Mouse (Mus musculus): Measurements from ENCODE around the gene Upk1b. TPM values are rescaled to one million over a fixed set of nuclear protein-coding genes. Genes with fewer than 3 reads are reported as not detected.
A peak's percentile ranks its signal among the peaks of the same experiment; 100 is the strongest.
"Not testable (repeated sequence)": the region's sequence is repeated elsewhere in the genome, so short reads cannot be mapped to it uniquely, and the experiment has no call there.

The Upk1b gene
- 1 to 10 TPM; 1.4 to 3.4 TPM for total RNA-seq (2021)
- long read RNA-seq, experiment 1, partial matches to known transcripts = 0 of 3 reads
- long read RNA-seq, experiment 1, other reads (novel, unspliced or antisense) = 1 of 3 reads
- long read RNA-seq, experiment 2, partial matches to known transcripts = 0 of 5 reads
- long read RNA-seq, experiment 2, other reads (novel, unspliced or antisense) = 3 of 5 reads

DNA sequence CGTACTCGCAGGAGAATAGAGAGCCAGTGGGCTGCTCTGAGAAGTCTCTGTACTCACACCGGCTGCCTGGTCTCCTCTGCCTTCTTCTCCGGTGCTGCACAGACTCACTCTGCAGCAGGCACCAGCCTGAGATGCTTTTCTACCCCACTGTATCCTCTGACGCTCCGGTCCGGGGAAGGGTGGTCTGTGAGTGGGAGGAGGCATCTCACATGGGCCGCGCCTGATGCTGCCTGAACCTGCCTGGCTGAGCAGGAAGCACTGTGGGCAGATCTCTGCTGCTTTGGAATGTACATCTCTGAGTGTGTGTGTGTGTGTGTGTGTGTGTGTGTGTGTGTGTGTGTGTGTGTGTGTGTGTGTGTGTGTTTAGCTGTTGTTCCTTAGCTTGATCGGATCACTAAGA lies at the start of gene Upk1b:
Gene Upk1b (minus strand): TSS at position 238 of the 400 bp plus-strand sequence.
- DNase-seq (ENCODE audit: low spot score in 2 of 2) = no peak

DNA sequence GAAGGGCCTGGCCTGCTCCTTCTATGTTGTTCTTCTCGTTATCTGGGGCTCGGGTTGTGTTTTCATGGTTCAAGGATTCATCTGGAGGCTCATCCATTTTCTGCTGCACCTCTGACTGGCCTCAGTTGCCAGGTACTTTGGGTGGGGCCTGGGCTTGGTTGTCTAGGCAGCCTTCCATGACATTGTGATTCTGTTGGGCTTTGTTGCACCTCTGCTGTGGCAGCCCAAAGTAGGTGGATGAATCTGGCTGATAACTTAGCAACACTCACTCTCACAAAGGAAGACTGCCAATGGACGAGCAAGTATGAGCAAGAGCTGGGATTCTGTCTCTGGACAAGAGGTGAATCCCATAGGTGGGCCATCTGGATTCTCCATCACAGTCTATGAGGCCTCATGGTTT lies 28.5 kb upstream of the Upk1b start, which contains the start of gene 4930435E12Rik:
Gene 4930435E12Rik (minus strand): TSS at position 101 of the 400 bp plus-strand sequence.
- DNase-seq (ENCODE audit: low spot score in 2 of 2) = no peak

DNA sequence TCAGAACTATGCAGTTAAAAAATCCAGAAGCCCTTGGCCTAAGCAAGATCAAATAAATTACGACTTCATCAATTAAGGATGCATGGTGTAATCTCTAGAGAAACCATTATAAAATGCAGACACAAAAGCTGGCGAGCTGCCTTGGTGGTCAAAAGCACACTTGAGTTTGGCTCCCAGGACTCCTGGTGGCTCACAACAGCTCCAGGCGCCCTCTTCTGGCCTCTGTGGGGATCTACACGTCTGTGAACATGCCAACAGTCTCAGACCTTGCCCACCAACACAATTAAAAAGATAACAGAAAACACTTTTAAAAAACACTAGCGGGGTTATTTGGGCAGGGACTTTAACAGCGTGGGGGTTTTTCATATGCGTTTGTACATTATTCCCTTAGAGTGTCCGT lies 12.4 kb upstream of the Upk1b start:
- peak; percentile 45 to 63 for DNase-seq (ENCODE audit: low spot score in 2 of 2)

DNA sequence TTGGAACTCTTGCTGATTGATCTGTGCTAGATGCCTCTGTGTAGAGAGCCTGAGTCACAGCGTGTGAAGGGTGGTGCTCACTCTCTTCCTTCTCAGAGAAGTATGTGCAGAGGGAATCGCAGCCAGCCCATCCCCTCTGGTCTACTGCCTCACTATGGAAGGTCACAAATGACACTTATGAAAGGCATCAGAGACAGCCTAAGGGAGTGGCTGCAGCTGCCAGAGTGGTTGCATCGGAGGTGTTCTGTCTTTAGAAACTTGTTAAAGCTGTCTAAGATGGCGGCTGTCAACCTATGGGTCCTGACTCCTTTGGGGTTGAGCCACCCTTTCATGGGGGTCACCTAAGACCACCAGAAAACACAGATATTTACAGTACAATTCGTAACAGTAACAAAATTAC lies 10.1 kb upstream of the Upk1b start:
- no peak for DNase-seq (ENCODE audit: low spot score in 2 of 2)

DNA sequence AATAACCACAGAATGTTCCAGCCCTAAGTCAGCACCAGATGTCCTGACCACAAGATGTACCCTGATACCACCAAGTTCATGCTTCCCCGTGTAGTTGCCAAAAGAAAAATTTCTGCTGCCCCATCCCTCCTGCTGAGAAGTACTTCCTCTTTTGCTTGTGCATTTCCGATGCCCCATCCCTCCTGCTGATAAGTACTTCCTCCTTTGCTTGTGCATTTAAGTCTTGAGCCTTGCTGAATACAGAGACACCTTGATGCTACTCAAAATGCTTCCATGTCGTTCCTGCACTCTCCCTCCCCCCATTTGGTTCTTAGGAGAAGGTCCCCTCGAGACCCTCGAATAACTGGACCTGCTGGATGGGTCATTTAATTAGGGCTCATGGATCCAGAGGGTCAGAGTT lies 7.7 kb upstream of the Upk1b start:
- not testable (repeated sequence) for DNase-seq (ENCODE audit: low spot score in 2 of 2)

DNA sequence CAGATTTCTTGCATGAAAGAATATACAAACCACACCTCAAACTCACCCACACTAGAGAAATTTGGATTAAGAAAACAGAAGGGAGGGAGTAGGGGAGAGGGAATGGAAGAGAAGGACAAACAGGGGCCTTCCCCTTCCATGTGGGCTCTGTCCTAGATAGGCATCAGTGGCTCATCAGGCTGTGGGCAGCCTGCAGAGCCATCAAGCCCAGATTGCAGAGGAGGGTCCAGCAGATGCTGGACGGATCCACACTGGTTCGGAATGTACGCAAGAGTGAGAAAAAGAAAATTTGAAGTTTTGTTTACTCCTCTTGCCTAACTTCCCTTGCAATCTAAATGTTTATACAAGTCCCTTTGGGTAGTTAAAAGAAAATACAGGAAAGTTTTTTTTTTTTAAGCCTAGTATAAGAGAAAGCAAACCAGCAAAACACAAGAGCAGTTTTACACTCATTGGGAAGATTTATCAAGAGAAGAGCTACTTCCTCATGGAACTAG lies 1.1 kb downstream of the Upk1b start:
- no peak for DNase-seq (ENCODE audit: low spot score in 2 of 2)

DNA sequence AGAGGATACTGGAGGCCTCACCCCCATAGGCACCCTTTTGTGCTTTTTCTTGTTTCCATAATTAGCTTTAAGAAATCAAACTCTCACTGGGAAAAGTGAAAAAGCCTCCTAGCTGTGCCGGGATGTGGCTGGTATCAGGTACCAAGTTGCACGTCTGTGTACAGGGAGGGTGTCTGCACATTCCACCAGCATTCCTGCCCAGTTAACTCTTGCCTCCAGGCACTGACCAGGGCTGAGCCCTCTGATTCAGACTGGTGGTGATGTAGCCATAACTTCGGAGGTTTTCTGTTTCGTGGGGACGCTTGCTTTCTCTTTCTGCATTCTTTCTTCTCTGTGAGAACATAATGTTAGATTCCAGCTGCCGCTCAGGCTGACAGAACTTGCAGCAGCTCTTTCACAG lies 7.0 kb downstream of the Upk1b start:
- no peak for DNase-seq (ENCODE audit: low spot score in 2 of 2)

DNA sequence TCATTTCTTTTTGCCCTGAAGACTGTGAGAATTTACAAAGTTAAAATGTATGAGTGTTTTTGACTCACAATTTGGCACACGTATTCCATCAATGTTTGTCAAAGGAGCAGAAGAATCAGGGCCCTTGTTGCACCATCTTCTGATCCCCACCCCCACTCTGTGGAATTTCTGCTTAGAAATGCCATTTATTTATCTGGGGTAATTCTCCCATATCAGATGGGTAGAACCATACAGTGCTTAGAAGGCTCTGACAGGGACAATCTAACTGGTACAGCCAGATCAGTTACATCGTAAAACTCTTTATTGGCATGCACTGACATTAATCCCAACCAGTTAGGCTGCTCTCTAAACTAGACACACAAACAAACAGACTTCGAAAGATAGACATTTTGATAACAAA lies 10.2 kb downstream of the Upk1b start:
- DNase-seq (ENCODE audit: low spot score in 2 of 2) = no peak

DNA sequence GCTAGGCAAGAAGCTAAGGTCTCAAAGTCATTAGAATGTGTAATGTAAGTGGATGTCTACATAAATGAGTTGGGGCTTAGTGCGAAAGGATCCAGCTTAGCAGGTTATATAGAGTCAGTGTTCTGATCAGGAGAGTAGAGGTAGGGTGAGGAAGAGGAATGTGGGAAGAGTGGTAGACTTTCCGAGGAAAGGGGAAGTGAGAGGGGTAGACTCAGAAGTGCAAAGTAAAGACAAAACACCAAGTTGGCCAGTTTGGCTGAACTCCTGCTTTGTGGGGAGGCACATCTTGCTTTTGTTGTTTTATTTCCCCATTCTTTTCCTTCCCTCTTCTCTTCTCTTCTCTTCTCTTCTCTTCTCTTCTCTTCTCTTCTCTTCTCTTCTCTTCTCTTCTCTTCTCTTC lies 11.1 kb downstream of the Upk1b start:
- DNase-seq (ENCODE audit: low spot score in 2 of 2) = no peak

DNA sequence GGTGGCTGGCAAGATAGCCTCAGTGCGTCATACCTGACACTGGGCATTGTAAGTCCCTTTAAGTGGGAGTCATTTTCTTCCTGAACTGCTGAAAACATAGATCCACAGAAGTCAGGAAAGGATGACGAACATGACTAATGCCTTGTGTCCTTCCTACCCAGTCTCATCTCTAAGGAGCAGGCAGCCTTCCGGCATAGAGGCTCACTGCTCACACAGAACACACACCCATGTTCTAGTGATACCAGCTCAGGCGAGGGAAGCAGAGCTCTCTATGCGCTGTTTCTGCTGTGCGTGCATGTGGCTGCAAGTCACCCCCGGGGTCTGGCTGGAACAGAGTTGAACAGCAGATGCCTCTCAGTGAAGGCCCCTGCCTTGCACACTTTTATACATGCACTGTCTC lies 14.8 kb downstream of the Upk1b start:
- no peak for DNase-seq (ENCODE audit: low spot score in 2 of 2)

DNA sequence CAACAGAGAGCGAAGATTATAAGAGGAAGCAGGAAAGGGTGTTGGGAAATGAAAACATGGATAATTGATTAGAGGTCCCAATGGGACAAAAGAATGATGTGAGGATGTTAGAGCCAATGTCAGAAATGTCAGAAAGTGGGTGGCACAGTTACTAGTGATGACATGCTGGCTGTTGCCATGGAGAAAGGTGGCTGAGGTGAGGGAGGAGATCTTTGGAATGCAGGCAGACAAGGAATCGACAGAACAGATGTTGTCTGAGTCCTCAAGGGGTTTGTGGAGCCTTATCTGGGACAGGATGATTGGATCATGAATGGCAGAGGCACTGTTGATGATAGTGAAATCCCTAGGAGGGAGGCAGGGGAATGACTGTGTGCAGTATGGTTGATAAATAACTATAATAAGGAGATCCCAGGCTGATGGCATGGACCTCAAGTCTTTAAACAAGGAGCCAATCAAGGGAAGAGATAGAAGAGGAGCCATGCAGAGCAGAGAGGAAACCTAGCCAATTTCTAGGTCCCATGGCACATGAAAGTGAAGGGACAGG lies 17.5 kb downstream of the Upk1b start:
- DNase-seq (ENCODE audit: low spot score in 2 of 2) = no peak

DNA sequence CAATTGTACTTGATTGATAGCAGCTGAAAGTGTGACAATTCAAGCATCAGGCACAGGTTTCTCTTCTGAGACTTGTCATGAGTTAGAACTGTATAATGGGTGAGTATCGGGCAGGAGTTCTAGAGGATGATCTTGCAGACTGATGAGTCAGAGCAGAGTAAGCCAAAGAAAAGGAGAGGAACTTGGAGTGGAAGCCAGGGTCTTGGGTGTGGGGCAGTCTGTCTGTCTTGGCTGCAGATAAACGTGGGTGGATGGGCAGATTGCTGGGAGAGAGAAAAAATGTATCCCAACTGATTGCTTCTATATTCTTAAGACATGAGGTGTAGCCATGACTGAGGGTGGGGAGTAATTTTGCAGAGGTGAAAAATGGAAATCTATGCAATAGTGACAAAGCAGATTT lies 18.2 kb downstream of the Upk1b start:
- DNase-seq (ENCODE audit: low spot score in 2 of 2) = no peak

DNA sequence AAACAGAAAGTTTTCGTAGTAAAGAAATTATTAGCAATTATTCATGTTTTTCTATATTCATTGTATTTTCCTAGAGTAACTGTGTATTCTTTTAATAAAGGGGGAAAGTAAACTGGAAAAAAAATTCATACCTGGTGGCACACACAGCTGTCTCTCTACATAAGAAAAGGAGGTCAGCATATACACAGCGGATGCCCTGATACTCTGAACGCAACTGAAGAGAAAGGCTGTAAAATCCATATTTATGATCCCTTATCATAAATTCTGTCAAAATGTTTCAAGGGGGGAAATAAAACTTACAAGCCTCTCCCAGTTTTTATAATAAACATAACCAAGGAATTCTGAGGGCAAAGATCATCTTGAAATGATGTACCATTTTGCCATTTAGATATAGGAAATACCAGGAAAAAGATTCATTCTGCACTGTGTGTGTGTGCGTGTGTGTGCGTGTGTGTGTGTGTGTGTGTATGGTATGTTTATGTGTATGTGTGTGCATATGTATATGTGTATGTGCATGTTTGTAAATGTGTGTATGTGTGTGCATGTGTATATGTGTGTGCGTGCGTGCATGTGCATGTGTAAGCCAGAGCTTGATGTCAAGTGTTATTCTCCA lies 19.1 kb downstream of the Upk1b start:
- DNase-seq (ENCODE audit: low spot score in 2 of 2) = no peak

DNA sequence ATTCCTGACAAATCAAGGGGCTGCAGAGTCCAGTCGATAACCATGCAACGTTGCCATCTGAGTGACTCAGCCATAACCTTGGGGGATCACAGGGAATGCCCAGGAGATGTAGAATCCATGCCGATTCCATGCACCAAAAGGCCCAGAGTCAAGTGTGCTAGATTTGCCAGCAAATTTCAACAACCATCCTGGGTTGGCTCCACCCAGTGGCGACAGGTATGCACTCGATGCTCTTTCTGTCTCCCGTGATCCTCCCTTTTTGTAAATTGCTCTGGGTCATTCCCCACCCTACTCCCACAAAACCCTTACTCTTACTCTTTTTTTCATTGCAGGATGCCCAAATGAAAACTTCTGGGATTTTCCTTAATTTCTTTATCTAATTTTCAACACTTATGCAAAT lies 23.8 kb downstream of the Upk1b start:
- no peak for DNase-seq (ENCODE audit: low spot score in 2 of 2)

DNA sequence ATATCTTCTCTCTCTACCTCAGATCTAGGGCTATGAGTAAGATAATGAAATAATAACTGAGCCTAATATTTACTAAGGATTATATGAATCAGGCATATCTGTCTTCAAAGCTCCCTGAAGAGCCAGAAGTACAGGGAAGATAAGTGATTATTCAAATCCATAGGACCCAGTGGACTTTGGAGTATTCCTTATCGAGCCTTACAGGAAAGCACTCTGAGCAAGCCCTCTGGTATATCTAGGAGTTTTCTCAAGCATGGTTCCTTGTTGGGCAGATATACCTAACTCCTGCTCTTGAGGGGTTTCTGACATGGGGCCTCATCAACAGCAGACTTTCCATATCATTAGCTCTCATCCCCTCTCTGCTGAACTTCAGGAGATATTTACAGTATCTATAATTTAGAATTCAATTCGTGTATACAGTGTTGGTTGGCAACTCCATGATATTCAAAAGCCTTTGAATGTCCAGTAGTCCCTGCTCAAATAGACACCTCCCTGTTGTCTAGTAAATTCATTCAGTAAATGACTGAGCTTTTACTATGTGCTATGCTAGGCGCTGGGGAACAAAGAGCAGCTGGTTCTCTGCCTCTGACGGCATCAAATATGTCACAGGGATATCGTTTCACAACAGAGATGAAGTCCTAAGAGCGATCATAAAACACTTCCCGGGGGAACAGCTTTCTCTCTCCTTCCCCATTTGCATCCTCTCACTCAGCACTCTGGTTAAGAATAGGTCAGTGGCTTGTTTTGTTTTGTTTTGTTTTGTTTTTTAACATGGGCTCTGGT lies 25.0 kb downstream of the Upk1b start:
- DNase-seq (ENCODE audit: low spot score in 2 of 2) = no peak

DNA sequence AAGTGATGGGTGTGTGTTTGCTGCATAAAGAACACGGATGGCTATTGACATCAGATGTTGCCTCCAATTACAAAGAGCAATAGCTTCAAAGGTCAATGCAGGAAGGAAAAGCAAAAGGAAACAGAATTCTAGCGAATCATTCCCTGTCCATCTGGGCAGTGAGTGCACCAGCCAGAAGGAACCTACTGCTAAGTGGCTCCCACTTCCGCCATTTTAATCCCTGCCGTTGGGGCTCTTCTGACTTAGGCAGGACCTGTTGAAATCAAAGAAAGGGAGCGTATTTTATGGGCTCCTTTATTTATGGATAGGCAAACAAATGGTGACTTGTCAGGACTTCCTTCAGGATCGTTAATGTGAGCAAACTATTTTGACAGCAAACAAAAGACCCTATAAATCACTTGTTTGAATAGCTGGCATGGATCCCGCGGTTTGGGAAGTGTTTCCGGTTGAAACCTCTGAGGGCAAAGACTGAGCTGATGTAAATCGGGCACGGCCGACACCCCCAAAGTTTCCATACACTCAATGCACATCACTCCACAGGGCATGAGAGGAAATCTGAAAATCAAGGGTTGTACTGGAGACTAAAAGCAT lies 27.1 kb downstream of the Upk1b start:
- DNase-seq (ENCODE audit: low spot score in 2 of 2) = no peak

DNA sequence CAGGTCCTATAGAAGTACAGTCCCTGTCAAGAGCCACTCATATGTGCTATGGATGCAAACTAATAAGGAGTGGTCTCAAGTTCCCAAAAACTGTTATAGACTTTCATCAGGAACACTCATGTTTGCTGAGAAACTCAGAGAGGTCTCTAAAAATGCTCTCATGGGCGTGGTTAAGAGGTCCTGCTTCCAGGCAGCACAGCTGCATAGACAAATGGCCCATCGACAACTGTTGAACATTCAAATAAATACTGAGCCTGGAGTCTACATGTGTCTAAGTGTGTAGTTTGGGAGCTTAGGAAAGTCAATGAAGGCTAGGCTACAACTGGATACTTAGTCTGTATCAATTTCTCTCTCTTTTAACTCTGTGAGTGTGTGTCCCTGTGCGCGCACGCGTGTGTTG lies 29.0 kb downstream of the Upk1b start:
- DNase-seq (ENCODE audit: low spot score in 2 of 2) = no peak

DNA sequence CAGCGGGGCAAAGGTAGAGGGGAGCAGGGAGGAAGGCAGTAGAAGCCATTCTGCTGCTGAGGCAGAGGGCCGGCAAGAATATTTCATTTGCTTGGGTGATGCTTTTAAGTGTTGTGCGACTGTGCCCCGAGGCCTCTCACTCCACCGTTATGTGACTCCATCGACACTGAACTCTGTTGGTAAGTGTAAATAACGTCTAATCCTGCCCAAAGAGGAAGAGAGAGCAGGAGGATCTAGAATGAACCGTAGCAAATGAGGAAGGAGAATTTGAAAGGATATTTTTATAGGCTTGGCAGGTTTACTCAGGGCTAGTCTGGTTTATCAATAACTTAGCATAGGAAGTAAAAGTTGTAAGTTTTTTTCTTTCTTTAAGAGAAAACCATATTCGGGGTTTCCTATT lies 30.6 kb downstream of the Upk1b start:
- DNase-seq (ENCODE audit: low spot score in 2 of 2) = no peak

DNA sequence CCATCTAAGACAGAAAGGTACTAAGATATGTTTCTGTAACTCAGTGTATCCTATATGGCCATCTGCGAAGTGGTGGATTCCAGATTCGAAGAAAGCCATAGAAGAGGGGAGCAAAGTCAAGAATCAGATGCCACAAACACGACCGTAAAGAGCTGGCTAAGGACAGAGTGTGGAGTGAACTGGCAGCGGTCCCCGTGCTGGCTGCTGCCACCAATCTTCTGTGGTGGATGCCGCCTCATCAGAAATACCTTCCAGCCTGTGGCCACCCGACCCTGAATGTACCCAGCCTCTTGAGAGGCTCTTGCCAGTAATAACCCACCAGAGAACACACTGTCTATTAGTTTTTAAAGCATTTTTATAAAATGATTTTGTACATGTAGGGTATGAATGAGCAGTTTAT lies 31.7 kb downstream of the Upk1b start:
- DNase-seq (ENCODE audit: low spot score in 2 of 2) = no peak

DNA sequence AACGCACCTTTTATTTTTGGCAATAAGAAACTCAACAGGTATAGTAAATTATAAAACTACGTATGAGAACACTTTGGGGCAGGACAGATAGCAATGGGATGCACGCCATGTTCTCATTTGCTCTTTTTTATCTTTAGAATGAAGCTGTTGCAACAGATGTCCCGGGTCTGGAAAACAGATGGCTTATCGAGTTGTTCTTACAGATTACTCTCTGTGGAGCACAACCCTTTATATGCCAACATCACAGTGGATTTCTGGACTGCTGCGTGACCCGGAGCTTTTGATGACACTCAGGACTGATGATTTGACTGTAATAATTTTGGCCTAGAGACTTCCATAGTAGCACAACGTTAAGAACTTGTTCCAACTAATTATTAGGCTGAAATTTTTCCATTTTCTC lies 32.4 kb downstream of the Upk1b start:
- DNase-seq (ENCODE audit: low spot score in 2 of 2) = no peak

DNA sequence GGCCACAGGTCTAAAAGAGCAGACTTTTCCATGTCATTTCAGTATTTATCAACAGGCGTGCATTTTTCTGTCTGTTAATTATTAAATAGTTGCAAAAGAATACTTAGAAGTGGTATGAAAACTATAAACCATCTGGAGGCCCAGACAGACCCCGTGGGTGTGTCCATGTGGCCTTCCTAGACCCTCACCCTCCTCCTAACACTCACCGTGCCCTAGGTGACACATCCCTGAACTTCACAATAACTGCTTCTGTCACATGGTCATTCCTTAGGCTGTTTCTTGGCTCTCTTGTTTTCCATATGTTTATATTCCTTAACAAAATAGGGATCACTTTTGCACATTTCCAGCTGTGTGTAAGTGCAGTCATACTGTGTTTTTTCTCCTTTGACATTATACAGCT lies 33.5 kb downstream of the Upk1b start:
- DNase-seq (ENCODE audit: low spot score in 2 of 2) = no peak

DNA sequence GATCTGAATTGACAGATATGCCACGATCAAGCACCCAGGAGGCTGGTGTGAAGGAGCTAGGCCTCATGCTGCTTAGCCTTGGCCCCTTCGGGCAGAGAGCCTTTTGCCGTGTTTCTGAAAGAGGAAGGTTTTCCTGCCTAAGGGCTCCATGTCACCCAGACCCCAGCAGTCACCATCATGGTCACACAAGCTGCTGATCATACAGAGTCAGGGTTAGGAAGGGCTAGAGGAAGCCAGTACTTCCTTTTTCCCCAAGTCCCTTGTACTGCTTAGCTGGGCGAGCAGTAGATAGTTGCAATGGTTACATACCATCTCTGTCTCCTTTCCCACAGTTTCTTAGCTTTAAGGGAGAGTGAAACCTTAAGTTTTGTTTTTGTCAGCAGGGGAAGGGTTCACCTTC lies 36.6 kb downstream of the Upk1b start:
- no peak for DNase-seq (ENCODE audit: low spot score in 2 of 2)
